Mouse (Mus musculus): Measurements from ENCODE around the gene Ccdc177. TPM values are rescaled to one million over a fixed set of nuclear protein-coding genes. Genes with fewer than 3 reads are reported as not detected.

Ccdc177 gene
- polyA plus RNA-seq, 1 experiment, result 5.6 TPM

DNA sequence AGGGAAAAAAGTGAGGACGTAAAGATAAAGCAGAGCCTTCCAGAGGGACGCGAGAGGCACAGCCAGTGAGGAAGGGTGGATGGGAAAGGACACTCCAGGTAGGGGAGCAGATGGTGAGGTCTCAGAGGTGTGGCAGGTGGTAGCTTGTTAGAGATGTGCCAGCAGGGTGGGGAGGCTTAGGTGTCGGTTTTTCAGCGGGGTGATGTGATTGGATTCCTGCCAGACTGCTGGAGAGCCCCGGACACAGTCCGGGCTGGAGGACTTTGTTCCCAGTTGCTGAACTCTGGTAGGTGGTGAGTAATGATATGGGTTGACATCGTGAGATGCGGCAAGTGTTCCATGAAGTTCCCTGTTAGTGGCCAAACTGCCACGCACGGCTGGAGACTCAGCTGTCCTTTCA is 27.1 kb upstream of the Ccdc177 start:
- TF ChIP-seq CTCF (IDR thresholded peaks at IDR 0.05; ENCODE audit: extremely low read depth, insufficient read depth, low read length) (no peak), POLR2A (IDR thresholded peaks at IDR 0.05; ENCODE audit: extremely low read depth, insufficient read depth, low read length) (no peak)
- no peak overlapping the region for H3K27ac ChIP-seq (ENCODE audit: insufficient read depth, low read length)
- peaks cover 2% of the 10 kb centered on the region; the same call in 1 of the 2 replicates for H3K4me1 ChIP-seq (ENCODE audit: control insufficient read depth, insufficient read depth, low read length)
- H3K4me3 ChIP-seq (ENCODE audit: insufficient read depth, low read length), result no peak overlapping the region

DNA sequence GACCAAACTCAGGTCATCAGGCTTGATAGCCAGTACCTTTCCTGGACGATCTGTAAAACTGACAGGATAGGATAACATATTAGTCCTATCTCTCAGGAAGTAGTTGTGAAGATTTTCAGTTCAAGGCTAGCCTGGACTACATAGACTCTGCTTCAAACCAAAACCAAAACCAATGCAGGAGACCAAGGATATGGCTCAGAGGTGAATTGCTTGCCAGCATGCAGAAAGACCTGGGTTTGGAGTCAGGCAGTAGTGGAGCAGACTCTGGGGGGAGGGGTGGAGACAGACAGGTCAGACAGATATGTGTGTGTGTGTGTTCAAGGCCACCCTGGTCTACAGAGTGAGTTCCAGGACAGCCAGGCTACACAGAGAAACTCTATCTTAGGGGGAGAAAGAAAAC is 26.1 kb upstream of the Ccdc177 start:
- no peak for TF ChIP-seq POLR2A (IDR thresholded peaks at IDR 0.05; ENCODE audit: extremely low read depth, insufficient read depth, low read length)
- TF ChIP-seq CTCF (IDR thresholded peaks at IDR 0.05; ENCODE audit: extremely low read depth, insufficient read depth, low read length), result no peak
- no peaks in the 10 kb centered on the region for H3K4me1 ChIP-seq (ENCODE audit: control insufficient read depth, insufficient read depth, low read length)
- no peak overlapping the region for H3K27ac ChIP-seq (ENCODE audit: insufficient read depth, low read length)
- no peak overlapping the region for H3K4me3 ChIP-seq (ENCODE audit: insufficient read depth, low read length)

DNA sequence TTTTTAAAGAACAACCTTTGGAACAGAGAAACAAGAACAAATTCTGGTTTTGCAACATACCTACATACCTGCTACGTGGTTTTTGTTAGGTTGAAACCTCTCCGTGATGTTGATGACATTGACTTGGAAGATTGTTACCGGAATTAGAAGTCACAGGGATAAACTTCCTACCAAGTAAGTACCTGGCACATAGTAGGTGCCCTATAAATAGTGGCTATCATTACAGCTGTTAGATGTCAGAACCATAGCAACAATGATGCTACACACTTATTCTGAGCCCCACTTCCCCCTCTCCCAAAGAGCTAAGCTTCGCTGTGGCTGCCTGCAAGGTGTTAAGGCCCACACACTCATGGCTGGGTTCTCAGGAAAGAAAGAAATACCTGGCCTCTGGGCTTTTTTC is 25.1 kb upstream of the Ccdc177 start:
- H3K4me3 ChIP-seq (ENCODE audit: insufficient read depth, low read length), result no peak overlapping the region
- TF ChIP-seq POLR2A (IDR thresholded peaks at IDR 0.05; ENCODE audit: extremely low read depth, insufficient read depth, low read length) (no peak), CTCF (IDR thresholded peaks at IDR 0.05; ENCODE audit: extremely low read depth, insufficient read depth, low read length) (no peak)
- no peaks in the 10 kb centered on the region for H3K4me1 ChIP-seq (ENCODE audit: control insufficient read depth, insufficient read depth, low read length)
- H3K27ac ChIP-seq (ENCODE audit: insufficient read depth, low read length), result no peak overlapping the region

DNA sequence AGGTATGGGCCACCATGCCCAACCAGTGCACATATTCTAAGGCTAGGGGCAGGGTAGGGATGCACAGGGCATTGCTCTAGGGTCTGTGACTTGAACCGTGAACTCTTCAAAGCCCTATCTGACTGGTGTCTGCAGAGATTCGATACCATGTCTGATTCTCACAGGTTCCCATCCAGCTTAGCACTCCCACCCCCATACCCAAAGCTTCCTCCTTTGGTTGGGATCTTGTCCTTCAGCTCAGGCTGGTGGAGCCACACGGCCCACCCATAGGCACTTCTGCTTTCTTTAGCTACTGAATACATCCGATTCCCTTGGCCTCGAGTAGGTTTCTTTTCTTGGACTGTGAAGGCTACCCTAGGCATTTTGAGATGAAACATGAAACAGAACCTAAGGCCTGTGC is 24.5 kb upstream of the Ccdc177 start:
- Histone ChIP-seq H3K27ac (ENCODE audit: insufficient read depth, low read length) (no peak overlapping the region), H3K4me3 (ENCODE audit: insufficient read depth, low read length) (no peak overlapping the region), H3K4me1 (ENCODE audit: control insufficient read depth, insufficient read depth, low read length) (no peaks in the 10 kb centered on the region)
- TF ChIP-seq POLR2A (IDR thresholded peaks at IDR 0.05; ENCODE audit: extremely low read depth, insufficient read depth, low read length) (no peak), CTCF (IDR thresholded peaks at IDR 0.05; ENCODE audit: extremely low read depth, insufficient read depth, low read length) (no peak)

DNA sequence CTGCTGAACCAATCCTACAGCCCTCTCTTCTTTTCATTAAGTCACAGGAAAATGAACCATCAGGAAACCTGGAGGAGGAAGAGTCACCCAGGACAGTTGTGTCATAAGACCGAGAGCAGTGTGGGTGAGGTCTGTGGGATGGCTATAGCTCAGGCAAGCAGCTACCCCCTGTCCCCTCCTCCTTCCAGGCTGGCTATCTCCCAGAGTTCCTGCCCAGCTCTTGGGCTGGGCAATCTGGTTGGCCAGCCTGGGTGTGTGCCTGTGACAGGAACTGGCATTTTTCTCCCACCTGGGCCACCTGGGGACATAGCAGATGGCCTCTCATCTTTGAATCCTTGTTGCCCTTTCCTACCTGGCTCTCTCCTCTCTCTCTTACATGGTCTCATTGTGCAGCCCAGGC is 23.4 kb upstream of the Ccdc177 start:
- Histone ChIP-seq H3K4me1 (ENCODE audit: control insufficient read depth, insufficient read depth, low read length) (no peaks in the 10 kb centered on the region), H3K27ac (ENCODE audit: insufficient read depth, low read length) (no peak overlapping the region)
- no peak for TF ChIP-seq POLR2A (IDR thresholded peaks at IDR 0.05; ENCODE audit: extremely low read depth, insufficient read depth, low read length)
- no peak for TF ChIP-seq CTCF (IDR thresholded peaks at IDR 0.05; ENCODE audit: extremely low read depth, insufficient read depth, low read length)

DNA sequence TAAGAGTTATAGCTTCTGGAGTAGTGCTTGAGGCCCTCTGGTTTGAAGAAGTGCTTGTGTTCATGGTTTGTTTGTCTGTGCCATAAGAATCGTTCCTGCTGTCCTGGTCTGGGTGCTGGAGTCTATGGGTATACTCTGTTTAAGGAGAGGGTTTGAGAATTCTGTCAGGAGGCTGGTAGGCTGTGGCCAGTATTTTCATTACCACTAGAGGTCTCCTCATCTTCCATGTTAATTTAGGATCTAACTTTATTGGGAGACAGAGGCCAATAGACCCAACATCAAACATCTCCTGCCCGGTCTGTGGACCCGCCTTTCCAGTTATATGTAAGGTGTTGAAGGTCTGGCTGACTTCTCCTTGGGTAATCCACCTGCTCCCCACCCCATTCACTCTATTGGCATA is 22.4 kb upstream of the Ccdc177 start:
- no peaks in the 10 kb centered on the region for H3K4me1 ChIP-seq (ENCODE audit: control insufficient read depth, insufficient read depth, low read length)
- TF ChIP-seq CTCF (IDR thresholded peaks at IDR 0.05; ENCODE audit: extremely low read depth, insufficient read depth, low read length) (0 out of 2 replicates have a peak, but pooled peaks have one; percentile 18), POLR2A (IDR thresholded peaks at IDR 0.05; ENCODE audit: extremely low read depth, insufficient read depth, low read length) (no peak)
- H3K4me3 ChIP-seq (ENCODE audit: insufficient read depth, low read length), result no peak overlapping the region
- no peak overlapping the region for H3K27ac ChIP-seq (ENCODE audit: insufficient read depth, low read length)

More for the DNA sequence above, 23.4 kb upstream of the Ccdc177 start:
- H3K4me3 ChIP-seq (ENCODE audit: insufficient read depth, low read length), result no peak overlapping the region

DNA sequence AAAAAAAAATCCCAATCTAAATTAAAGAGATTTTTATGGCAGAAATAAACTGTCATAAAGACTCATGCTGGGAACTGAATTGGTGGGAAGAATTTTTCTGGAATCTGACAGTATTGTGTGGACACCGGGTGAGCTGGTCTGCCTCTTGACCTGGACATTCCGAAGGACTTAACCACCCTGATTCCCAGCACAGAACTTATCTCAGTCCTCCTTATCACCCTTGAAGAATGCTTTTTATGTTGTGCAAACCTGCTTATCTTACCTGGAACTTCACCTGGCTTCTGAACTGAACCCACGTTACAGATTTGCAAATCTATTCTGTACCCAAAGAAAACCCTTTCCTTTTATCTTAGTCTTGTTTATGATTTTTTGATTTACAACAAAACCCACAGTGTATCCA is 21.7 kb upstream of the Ccdc177 start:
- no peaks in the 10 kb centered on the region for H3K4me1 ChIP-seq (ENCODE audit: control insufficient read depth, insufficient read depth, low read length)
- H3K27ac ChIP-seq (ENCODE audit: insufficient read depth, low read length), result no peak overlapping the region
- TF ChIP-seq POLR2A (IDR thresholded peaks at IDR 0.05; ENCODE audit: extremely low read depth, insufficient read depth, low read length) (no peak), CTCF (IDR thresholded peaks at IDR 0.05; ENCODE audit: extremely low read depth, insufficient read depth, low read length) (no peak)
- no peak overlapping the region for H3K4me3 ChIP-seq (ENCODE audit: insufficient read depth, low read length)

DNA sequence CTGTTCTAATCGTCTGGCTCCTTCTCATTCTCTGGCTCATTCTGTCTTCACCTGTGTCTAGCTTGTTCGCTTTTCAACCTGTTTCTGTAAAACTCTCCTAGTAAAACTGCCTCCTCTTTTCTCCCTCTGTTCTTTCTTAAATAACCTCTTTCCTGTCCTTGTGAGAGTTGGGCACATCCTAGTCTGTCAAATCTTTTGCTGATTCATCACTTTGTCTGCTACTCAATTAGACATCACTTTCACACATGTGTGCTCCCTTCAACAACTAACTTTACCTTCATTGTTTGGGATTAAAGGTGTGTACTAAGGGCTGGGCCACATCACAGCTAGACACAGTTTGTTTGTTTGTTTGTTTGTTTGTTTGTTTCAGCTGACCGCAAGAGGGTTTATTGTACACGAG is 19.3 kb upstream of the Ccdc177 start:
- Histone ChIP-seq H3K4me3 (ENCODE audit: insufficient read depth, low read length) (no peak overlapping the region), H3K4me1 (ENCODE audit: control insufficient read depth, insufficient read depth, low read length) (no peaks in the 10 kb centered on the region), H3K27ac (ENCODE audit: insufficient read depth, low read length) (no peak overlapping the region)
- no peak for TF ChIP-seq POLR2A (IDR thresholded peaks at IDR 0.05; ENCODE audit: extremely low read depth, insufficient read depth, low read length)
- no peak for TF ChIP-seq CTCF (IDR thresholded peaks at IDR 0.05; ENCODE audit: extremely low read depth, insufficient read depth, low read length)

DNA sequence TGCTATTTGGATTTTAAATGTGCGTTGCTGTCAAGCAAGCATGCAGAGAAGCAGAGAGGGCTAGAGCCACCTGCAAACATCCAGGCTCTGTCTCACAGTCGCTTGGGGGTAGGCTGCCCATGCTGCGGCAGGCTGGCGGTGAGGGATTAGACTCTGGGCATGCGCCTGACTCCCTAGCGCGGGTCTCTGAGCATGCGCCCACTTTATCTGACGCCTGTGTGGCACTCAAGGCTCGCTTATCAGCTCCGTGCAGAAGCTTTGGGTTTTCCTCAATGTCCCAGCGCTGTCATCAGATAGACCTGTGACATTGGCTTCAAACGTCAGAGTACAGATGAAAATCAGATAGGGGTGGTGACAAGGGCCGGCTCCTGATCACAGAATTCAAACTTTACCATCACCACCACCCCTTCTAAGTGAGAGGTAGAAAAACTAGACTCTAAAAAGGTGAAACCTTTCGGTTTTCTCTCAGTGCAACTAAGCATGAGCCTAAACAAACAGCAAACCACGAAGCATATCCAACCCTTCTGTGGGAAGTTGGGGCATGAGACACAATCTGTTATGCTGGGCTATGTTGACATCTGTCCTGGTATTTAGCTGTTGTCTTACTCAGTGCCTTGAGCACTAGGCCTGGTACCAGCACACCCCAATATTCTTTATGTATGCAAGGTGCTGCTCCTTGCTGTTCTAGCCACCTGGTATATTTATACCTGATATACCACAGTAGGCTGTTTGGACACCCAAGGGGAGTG is 17.9 kb upstream of the Ccdc177 start:
- Histone ChIP-seq H3K4me3 (ENCODE audit: insufficient read depth, low read length) (no peak overlapping the region), H3K27ac (ENCODE audit: insufficient read depth, low read length) (no peak overlapping the region), H3K4me1 (ENCODE audit: control insufficient read depth, insufficient read depth, low read length) (no peaks in the 10 kb centered on the region)
- TF ChIP-seq CTCF (IDR thresholded peaks at IDR 0.05; ENCODE audit: extremely low read depth, insufficient read depth, low read length) (no peak), POLR2A (IDR thresholded peaks at IDR 0.05; ENCODE audit: extremely low read depth, insufficient read depth, low read length) (no peak)

DNA sequence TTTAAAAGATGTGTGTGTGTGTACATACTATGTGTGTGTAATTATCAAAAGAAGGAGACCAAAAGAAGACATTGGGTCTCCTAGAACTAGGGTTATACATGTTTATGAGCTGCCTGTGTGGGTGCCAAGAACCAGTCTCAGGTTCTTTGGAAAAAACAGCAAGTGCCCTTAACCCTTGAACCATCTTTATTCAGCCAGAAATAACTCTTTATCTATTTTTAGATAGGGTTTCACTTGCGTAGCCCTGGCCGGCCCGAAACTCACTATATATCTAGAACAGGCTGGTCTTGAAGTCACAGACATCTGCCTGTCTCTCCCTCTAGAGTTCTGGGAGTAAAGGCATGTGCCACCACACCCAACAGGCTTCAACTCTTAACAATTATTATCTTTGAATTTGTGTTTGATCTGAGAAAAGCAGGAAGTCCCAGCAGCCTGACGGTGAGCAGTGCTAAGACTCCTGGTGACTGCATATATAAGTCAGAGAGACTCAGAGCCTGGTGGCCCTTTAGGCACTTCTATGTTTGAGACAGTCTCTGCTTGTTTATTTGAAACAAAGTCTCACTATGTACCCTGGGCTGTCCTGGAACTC is 15.7 kb upstream of the Ccdc177 start:
- H3K4me1 ChIP-seq (ENCODE audit: control insufficient read depth, insufficient read depth, low read length), result no peaks in the 10 kb centered on the region
- no peak overlapping the region for H3K27ac ChIP-seq (ENCODE audit: insufficient read depth, low read length)
- TF ChIP-seq POLR2A (IDR thresholded peaks at IDR 0.05; ENCODE audit: extremely low read depth, insufficient read depth, low read length), result no peak
- no peak for TF ChIP-seq CTCF (IDR thresholded peaks at IDR 0.05; ENCODE audit: extremely low read depth, insufficient read depth, low read length)
- H3K4me3 ChIP-seq (ENCODE audit: insufficient read depth, low read length), result no peak overlapping the region
